Mouse (Mus musculus): ENCODE results near the gene Prcd. TPM values are rescaled to one million over a fixed set of nuclear protein-coding genes. Genes with fewer than 3 reads are reported as not detected.

Gene Prcd
- polyA plus RNA-seq, 1 experiment from 2014 or later, result 0.74 TPM

DNA sequence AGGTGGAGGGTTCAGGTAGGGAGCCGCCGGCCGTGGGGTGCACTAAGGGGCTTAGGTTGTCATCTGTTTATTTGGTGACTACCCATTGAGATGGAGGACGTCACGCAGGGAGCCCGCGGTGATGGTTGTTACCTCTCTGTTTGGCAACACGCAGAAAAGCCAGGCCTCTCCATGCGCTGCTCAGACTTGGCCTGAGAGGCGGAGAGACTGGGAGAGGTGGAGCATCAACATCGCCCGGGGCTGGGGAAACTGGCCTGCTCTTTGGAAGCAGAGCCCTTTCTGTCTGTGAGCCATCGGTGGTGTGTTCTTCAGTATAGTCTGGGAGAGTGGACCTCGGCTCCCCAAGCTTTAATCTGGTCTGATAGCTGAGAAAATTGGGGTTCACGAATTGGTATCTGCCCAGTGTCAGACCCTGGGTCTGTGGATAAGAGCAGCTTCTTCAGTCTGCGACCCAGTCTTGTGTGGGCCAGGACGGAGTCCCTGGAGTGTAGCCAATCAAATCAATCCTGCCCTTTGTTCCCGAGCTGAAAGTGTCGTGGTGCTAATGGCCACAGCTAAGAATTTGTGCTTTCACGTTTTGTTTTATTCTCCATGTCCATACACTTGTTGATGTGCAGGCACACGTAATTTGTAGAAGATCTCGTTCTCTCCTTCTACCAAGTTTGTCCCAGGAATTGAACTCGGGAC is 42.0 kb downstream of the Prcd start:
- H3K4me3 ChIP-seq (ENCODE audit: low read depth, low read length), result no peak overlapping the region
- H3K4me1 ChIP-seq (replicated peaks; ENCODE audit: control insufficient read depth, insufficient read depth, low read length), result 0 out of 2 replicates have a peak, but pooled peaks cover 2% of the 10 kb centered on the region
- ATAC-seq (replicated peaks; ENCODE audit: low FRiP score), result no peak

DNA sequence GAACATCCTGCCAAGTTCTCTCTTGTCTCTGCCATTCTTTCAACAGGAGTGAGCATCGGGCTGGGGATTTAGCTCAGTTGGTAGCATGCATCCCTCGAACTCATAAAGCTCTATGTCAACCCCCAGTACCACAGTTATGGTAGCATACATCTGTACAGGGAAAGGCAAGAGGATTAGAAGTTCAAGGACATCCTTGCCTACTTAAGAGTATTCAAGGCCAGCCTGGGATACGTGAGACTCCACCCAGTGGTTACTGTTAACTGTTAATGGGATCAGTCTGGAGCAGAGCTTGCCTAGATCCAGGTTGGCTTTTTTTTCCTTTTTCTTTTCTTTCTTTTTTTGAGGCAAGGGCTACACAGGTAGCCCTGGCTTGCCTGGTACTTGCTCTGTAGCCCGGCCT is 43.1 kb downstream of the Prcd start:
- 72% methylated on average over 4 of the region's 4 CpGs for WGBS
- ATAC-seq (replicated peaks; ENCODE audit: low FRiP score) (no peak), DNase-seq (ENCODE audit: low spot score) (no peak)
- H3K4me3 ChIP-seq (ENCODE audit: low read depth, low read length), result no peak overlapping the region
- H3K36me3 ChIP-seq (ENCODE audit: control insufficient read depth, insufficient read depth, low read length), result no peaks in the 10 kb centered on the region
- no peak overlapping the region for H3K4me2 ChIP-seq
- 0 out of 2 replicates have a peak, but pooled peaks cover 2% of the 10 kb centered on the region for H3K4me1 ChIP-seq (replicated peaks; ENCODE audit: control insufficient read depth, insufficient read depth, low read length)
- H3K9ac ChIP-seq (ENCODE audit: low read depth, low read length), result no peak overlapping the region
- H3K27ac ChIP-seq (ENCODE audit: low read depth, low read length), result no peak overlapping the region
- peaks cover 38% of the 10 kb centered on the region for H3K27me3 ChIP-seq (replicated peaks; ENCODE audit: control insufficient read depth, insufficient read depth, low read length)
- no peaks in the 10 kb centered on the region for H3K9me3 ChIP-seq (ENCODE audit: control insufficient read depth, low read length)

More for the DNA sequence above, 42.0 kb downstream of the Prcd start:
- H3K9me3 ChIP-seq (ENCODE audit: control insufficient read depth, low read length), result no peaks in the 10 kb centered on the region
- no peak overlapping the region for H3K9ac ChIP-seq (ENCODE audit: low read depth, low read length)
- DNase-seq (ENCODE audit: low spot score), result no peak
- H3K4me2 ChIP-seq, result no peak overlapping the region
- H3K27me3 ChIP-seq (replicated peaks; ENCODE audit: control insufficient read depth, insufficient read depth, low read length), result peaks cover 38% of the 10 kb centered on the region
- 33% methylated on average over 23 of the region's 23 CpGs for WGBS
- H3K27ac ChIP-seq (ENCODE audit: low read depth, low read length), result no peak overlapping the region
- H3K36me3 ChIP-seq (ENCODE audit: control insufficient read depth, insufficient read depth, low read length), result no peaks in the 10 kb centered on the region

DNA sequence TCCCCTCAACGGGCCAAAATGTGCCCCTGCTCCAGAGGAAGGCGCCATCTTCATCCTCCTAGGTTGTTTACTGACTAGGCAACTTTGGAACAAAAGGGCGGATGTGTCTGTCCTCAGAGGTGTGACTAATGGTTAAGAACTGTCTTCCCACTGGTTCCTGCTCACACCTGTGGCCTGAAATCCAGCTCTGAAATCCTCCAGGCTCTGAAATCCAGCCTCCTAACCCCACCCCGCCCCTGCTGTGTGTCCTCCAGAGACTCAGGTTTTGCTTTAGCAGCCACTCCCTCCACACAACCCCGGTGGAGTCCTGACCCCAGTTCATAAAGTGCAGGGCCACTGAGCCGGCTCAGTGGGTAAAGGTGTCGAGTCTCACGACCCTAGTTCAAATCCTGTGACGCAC is 44.2 kb downstream of the Prcd start:
- Histone ChIP-seq H3K4me3 (ENCODE audit: low read depth, low read length) (no peak overlapping the region), H3K27me3 (replicated peaks; ENCODE audit: control insufficient read depth, insufficient read depth, low read length) (peaks cover 38% of the 10 kb centered on the region), H3K36me3 (ENCODE audit: control insufficient read depth, insufficient read depth, low read length) (no peaks in the 10 kb centered on the region), H3K9ac (ENCODE audit: low read depth, low read length) (no peak overlapping the region), H3K4me1 (replicated peaks; ENCODE audit: control insufficient read depth, insufficient read depth, low read length) (0 out of 2 replicates have a peak, but pooled peaks cover 2% of the 10 kb centered on the region), H3K27ac (ENCODE audit: low read depth, low read length) (no peak overlapping the region), H3K4me2 (no peak overlapping the region), H3K9me3 (ENCODE audit: control insufficient read depth, low read length) (no peaks in the 10 kb centered on the region)
- WGBS, result 50% methylated on average over 9 of the region's 9 CpGs
- no peak for ATAC-seq (replicated peaks; ENCODE audit: low FRiP score)
- no peak for DNase-seq (ENCODE audit: low spot score)

DNA sequence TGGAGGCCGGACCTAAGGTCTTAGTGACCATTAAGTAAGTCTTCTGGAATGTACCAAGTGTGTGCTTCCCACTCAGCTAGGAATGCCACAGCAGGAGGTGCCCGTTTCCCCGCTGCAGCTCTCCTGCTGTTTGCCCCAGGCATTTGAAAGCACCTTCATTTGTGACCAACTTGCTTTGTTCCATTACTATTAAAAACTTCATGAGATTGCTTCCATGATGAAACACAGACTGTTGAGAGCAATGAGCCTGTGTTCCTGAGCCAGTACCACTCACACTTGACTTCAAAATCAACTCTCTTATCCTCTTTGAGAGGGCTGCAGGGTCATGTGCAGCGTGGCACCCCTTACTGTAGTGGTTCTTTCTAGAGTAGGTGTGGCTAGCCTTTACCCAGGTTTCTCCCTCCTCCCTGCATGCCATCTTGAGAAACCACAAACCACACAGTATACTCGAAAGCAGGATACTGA is 48.1 kb downstream of the Prcd start:
- H3K4me2 ChIP-seq, result no peak overlapping the region
- H3K4me1 ChIP-seq (replicated peaks; ENCODE audit: control insufficient read depth, insufficient read depth, low read length), result no peaks in the 10 kb centered on the region
- WGBS, result 43% methylated on average over 5 of the region's 5 CpGs
- ATAC-seq (replicated peaks; ENCODE audit: low FRiP score) (no peak), DNase-seq (ENCODE audit: low spot score) (no peak)
- H3K9me3 ChIP-seq (ENCODE audit: control insufficient read depth, low read length), result no peaks in the 10 kb centered on the region
- no peak overlapping the region for H3K4me3 ChIP-seq (ENCODE audit: low read depth, low read length)
- no peak overlapping the region for H3K27ac ChIP-seq (ENCODE audit: low read depth, low read length)
- H3K9ac ChIP-seq (ENCODE audit: low read depth, low read length), result no peak overlapping the region
- no peaks in the 10 kb centered on the region for H3K36me3 ChIP-seq (ENCODE audit: control insufficient read depth, insufficient read depth, low read length)
- peaks cover 4% of the 10 kb centered on the region; the same call in 1 of the 2 replicates for H3K27me3 ChIP-seq (replicated peaks; ENCODE audit: control insufficient read depth, insufficient read depth, low read length)

DNA sequence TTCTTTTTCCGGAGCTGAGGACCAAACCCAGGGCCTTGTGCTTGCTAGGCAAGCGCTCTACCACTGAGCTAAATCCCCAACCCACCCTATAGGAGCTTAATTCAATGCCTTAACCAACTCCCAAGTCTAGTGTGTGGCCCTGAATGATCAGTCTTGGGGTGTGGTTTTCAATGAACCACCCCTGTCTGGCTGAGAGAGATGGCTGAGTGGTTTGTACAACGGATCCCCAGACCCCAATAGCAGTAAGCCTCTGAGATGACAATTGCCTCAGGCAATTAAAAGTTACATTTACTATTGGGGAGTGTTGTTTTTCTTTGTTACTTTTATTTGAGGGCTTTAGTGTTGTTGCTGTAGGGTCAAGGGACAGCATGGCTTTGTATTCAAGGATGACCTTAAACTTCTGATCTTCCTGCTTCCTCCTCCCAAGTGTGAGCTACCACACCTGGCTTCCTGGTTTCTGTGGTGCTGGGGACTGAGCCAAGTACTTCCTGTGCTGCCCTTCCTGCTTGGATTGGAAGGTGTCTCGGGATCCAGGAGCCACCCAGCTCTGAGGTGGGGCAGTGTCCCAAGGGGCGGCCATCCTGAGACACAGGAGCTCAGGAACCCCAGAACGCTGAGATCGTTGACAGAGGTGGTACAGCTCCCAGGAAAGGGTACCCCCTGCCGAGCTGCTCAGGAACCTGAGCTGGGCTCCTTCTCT is 51.2 kb downstream of the Prcd start:
- DNase-seq (ENCODE audit: low spot score) (no peak), ATAC-seq (replicated peaks; ENCODE audit: low FRiP score) (no peak)
- no peak overlapping the region for H3K27ac ChIP-seq (ENCODE audit: low read depth, low read length)
- H3K4me1 ChIP-seq (replicated peaks; ENCODE audit: control insufficient read depth, insufficient read depth, low read length), result no peaks in the 10 kb centered on the region
- H3K9ac ChIP-seq (ENCODE audit: low read depth, low read length), result no peak overlapping the region
- no peak overlapping the region for H3K4me3 ChIP-seq (ENCODE audit: low read depth, low read length)
- no peaks in the 10 kb centered on the region for H3K27me3 ChIP-seq (replicated peaks; ENCODE audit: control insufficient read depth, insufficient read depth, low read length)
- WGBS, result 85% methylated on average over 8 of the region's 8 CpGs
- no peaks in the 10 kb centered on the region for H3K36me3 ChIP-seq (ENCODE audit: control insufficient read depth, insufficient read depth, low read length)
- no peak overlapping the region for H3K4me2 ChIP-seq
- no peaks in the 10 kb centered on the region for H3K9me3 ChIP-seq (ENCODE audit: control insufficient read depth, low read length)

DNA sequence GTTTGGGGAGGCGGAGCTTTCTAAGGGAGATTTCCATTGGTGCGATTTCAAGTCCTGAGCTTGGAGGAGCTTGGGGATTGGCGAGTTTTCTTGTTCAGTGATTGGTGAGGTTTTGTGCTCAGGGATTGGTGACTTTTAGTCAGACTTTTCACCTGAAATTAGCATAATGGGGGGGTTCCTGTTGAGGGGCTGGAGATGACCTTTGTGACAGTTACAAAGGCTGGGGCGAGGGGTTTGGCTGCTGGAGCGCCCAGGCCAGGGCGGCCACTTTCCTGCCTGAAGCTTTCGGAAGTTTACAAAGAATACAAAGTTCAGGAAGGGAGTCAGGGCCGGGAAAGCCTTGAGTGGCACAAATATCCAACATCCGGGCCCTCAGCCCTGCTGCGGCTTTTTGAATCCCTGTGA is 51.9 kb downstream of the Prcd start:
- H3K36me3 ChIP-seq (ENCODE audit: control insufficient read depth, insufficient read depth, low read length), result no peaks in the 10 kb centered on the region
- no peaks in the 10 kb centered on the region for H3K27me3 ChIP-seq (replicated peaks; ENCODE audit: control insufficient read depth, insufficient read depth, low read length)
- H3K9me3 ChIP-seq (ENCODE audit: control insufficient read depth, low read length), result no peaks in the 10 kb centered on the region
- no peak for DNase-seq (ENCODE audit: low spot score)
- no peak overlapping the region for H3K9ac ChIP-seq (ENCODE audit: low read depth, low read length)
- no peak overlapping the region for H3K4me3 ChIP-seq (ENCODE audit: low read depth, low read length)
- H3K4me1 ChIP-seq (replicated peaks; ENCODE audit: control insufficient read depth, insufficient read depth, low read length), result no peaks in the 10 kb centered on the region
- 89% methylated on average over 10 of the region's 10 CpGs for WGBS
- H3K4me2 ChIP-seq, result no peak overlapping the region
- no peak for ATAC-seq (replicated peaks; ENCODE audit: low FRiP score)
- no peak overlapping the region for H3K27ac ChIP-seq (ENCODE audit: low read depth, low read length)

DNA sequence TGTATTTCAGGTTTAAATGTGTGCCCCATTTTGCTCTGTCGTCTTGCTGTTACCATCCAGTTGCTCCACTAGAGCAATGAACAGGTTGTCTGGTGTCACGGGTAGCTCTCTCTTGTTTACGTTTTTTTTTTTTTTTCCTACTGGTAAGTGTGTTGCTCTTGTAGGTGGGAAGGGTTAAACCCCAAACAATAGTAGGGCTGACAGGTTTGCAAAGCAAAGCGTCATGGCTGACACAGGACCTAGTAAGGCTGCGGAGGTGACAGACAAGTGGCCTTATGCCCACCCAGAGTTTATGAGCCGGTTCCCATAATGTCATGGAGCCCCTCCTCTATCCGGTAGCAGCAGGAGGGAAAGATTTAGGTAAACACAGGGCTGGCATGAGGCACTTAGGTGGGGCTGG is 53.0 kb downstream of the Prcd start:
- Histone ChIP-seq H3K4me2 (no peak overlapping the region), H3K36me3 (ENCODE audit: control insufficient read depth, insufficient read depth, low read length) (no peaks in the 10 kb centered on the region), H3K4me1 (replicated peaks; ENCODE audit: control insufficient read depth, insufficient read depth, low read length) (no peaks in the 10 kb centered on the region), H3K4me3 (ENCODE audit: low read depth, low read length) (no peak overlapping the region), H3K27me3 (replicated peaks; ENCODE audit: control insufficient read depth, insufficient read depth, low read length) (no peaks in the 10 kb centered on the region), H3K9me3 (ENCODE audit: control insufficient read depth, low read length) (no peaks in the 10 kb centered on the region), H3K9ac (ENCODE audit: low read depth, low read length) (no peak overlapping the region), H3K27ac (ENCODE audit: low read depth, low read length) (no peak overlapping the region)
- DNase-seq (ENCODE audit: low spot score) (no peak), ATAC-seq (replicated peaks; ENCODE audit: low FRiP score) (no peak)
- WGBS, result 71% methylated on average over 7 of the region's 7 CpGs

DNA sequence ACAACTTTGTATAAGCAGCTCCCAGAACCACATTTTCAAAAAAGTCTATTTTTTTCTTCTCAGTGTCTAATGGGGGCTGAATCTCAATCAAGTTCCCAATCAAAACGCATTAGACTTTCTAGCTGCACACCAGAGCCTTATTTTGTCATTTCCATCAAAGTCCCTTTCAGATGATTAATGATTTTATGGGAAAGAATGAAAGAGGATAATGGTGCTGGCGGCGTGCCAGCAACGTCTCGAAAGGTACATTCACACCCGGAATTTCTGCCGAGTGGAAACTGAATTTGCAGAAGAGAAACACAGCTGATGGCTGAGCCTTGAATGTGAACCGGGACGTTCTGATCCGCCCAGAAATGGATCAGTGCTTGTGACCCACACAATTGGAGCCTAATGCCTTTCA is 56.8 kb downstream of the Prcd start:
- Histone ChIP-seq H3K27ac (ENCODE audit: low read depth, low read length) (no peak overlapping the region), H3K4me2 (no peak overlapping the region), H3K36me3 (ENCODE audit: control insufficient read depth, insufficient read depth, low read length) (no peaks in the 10 kb centered on the region), H3K4me3 (ENCODE audit: low read depth, low read length) (no peak overlapping the region), H3K9ac (ENCODE audit: low read depth, low read length) (no peak overlapping the region), H3K9me3 (ENCODE audit: control insufficient read depth, low read length) (no peaks in the 10 kb centered on the region), H3K27me3 (replicated peaks; ENCODE audit: control insufficient read depth, insufficient read depth, low read length) (no peaks in the 10 kb centered on the region), H3K4me1 (replicated peaks; ENCODE audit: control insufficient read depth, insufficient read depth, low read length) (no peaks in the 10 kb centered on the region)
- 82% methylated on average over 10 of the region's 10 CpGs for WGBS
- ATAC-seq (replicated peaks; ENCODE audit: low FRiP score) (no peak), DNase-seq (ENCODE audit: low spot score) (no peak)

DNA sequence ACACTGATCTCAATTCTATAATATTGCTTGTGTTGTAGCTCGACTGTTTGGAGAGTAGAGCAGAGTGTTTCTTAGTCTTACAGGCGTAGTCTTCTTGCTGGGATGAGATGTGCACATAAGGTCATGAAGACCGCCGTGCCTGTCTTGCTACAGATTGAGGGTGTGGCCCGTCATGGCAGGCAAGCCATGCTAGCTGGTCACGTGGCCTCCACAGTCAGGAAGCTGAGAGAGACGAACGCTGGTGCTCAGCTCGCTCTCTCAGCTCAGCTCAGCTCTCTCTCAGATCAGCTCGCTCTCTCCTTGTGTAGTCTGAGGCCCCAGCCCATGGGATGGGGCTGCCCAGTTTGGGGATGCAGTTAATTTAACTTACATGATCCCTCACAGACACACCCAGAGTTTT is 57.5 kb downstream of the Prcd start:
- no peak for ATAC-seq (replicated peaks; ENCODE audit: low FRiP score)
- H3K4me3 ChIP-seq (ENCODE audit: low read depth, low read length), result no peak overlapping the region
- H3K36me3 ChIP-seq (ENCODE audit: control insufficient read depth, insufficient read depth, low read length), result no peaks in the 10 kb centered on the region
- H3K4me1 ChIP-seq (replicated peaks; ENCODE audit: control insufficient read depth, insufficient read depth, low read length), result no peaks in the 10 kb centered on the region
- DNase-seq (ENCODE audit: low spot score), result no peak
- 85% methylated on average over 10 of the region's 10 CpGs for WGBS
- no peak overlapping the region for H3K27ac ChIP-seq (ENCODE audit: low read depth, low read length)
- H3K27me3 ChIP-seq (replicated peaks; ENCODE audit: control insufficient read depth, insufficient read depth, low read length), result no peaks in the 10 kb centered on the region
- H3K9ac ChIP-seq (ENCODE audit: low read depth, low read length), result no peak overlapping the region
- no peaks in the 10 kb centered on the region for H3K9me3 ChIP-seq (ENCODE audit: control insufficient read depth, low read length)
- no peak overlapping the region for H3K4me2 ChIP-seq

Data from liver, embryonic 11.5 days (tissue).